Mouse (Mus musculus): ENCODE data around the gene Gm20431. TPM values are rescaled to one million over a fixed set of nuclear protein-coding genes. Genes with fewer than 3 reads are reported as not detected.

Gm20431 gene
- polyA plus RNA-seq, 1 experiment from 2014 or later, result 6.2 TPM

- peaks cover 69% of the 10 kb centered on the region for H3K4me1 ChIP-seq
- H3K27ac ChIP-seq, result peak overlapping the region; percentile 33; the same call in 1 of the 2 replicates
- H3K27me3 ChIP-seq, result no peaks in the 10 kb centered on the region
- H3K36me3 ChIP-seq, result no peaks in the 10 kb centered on the region
- no peak overlapping the region for H3K9ac ChIP-seq
- ATAC-seq (ENCODE audit: low FRiP score, low read depth), result no peak
- no peak overlapping the region for H3K4me3 ChIP-seq
- no peak overlapping the region for H3K4me2 ChIP-seq (replicated peaks)
- no peaks in the 10 kb centered on the region for H3K9me3 ChIP-seq
- WGBS, result 60% methylated on average over 8 of the region's 8 CpGs
These were observed 60.8 kb downstream of the Gm20431 start for GRCm38 (mm10) chr2:167600481-167600995.

- H3K4me3 ChIP-seq, result no peak overlapping the region
- no peak for ATAC-seq (ENCODE audit: low FRiP score, low read depth)
- no peaks in the 10 kb centered on the region for H3K9me3 ChIP-seq
- H3K27ac ChIP-seq, result 0 out of 2 replicates have a peak overlapping the region, but pooled peaks have one; percentile 33
- no peaks in the 10 kb centered on the region for H3K36me3 ChIP-seq
- no peaks in the 10 kb centered on the region for H3K27me3 ChIP-seq
- no peak overlapping the region for H3K9ac ChIP-seq
- 71% methylated on average over 6 of the region's 6 CpGs for WGBS
- no peak overlapping the region for H3K4me2 ChIP-seq (replicated peaks)
- H3K4me1 ChIP-seq, result peaks cover 73% of the 10 kb centered on the region
These were observed 61.4 kb downstream of the Gm20431 start for GRCm38 (mm10) chr2:167599917-167600316.

- peaks cover 76% of the 10 kb centered on the region for H3K4me1 ChIP-seq
- no peaks in the 10 kb centered on the region for H3K9me3 ChIP-seq
- H3K9ac ChIP-seq, result no peak overlapping the region
- H3K4me3 ChIP-seq, result no peak overlapping the region
- H3K4me2 ChIP-seq (replicated peaks), result no peak overlapping the region
- H3K27me3 ChIP-seq, result no peaks in the 10 kb centered on the region
- no peaks in the 10 kb centered on the region for H3K36me3 ChIP-seq
- 47% methylated on average over 5 of the region's 5 CpGs for WGBS
- no peak overlapping the region for H3K27ac ChIP-seq
- ATAC-seq (ENCODE audit: low FRiP score, low read depth), result no peak
These were observed 62.1 kb downstream of the Gm20431 start for GRCm38 (mm10) chr2:167599195-167599594.

GRCm38 (mm10) chr2:167597492-167598186, 63.7 kb downstream of the Gm20431 start:
- H3K4me3 ChIP-seq, result peak overlapping the region; percentile 29
- peak overlapping the region; percentile 61 for H3K4me2 ChIP-seq (replicated peaks)
- peaks cover 83% of the 10 kb centered on the region for H3K4me1 ChIP-seq
- H3K27me3 ChIP-seq, result no peaks in the 10 kb centered on the region
- H3K36me3 ChIP-seq, result no peaks in the 10 kb centered on the region
- peak; percentile 89 for ATAC-seq (ENCODE audit: low FRiP score, low read depth)
- 10% methylated on average over 40 of the region's 40 CpGs for WGBS
- H3K9ac ChIP-seq, result peak overlapping the region; percentile 57
- H3K27ac ChIP-seq, result peak overlapping the region; percentile 95
- no peaks in the 10 kb centered on the region for H3K9me3 ChIP-seq

- Histone ChIP-seq H3K4me2 (replicated peaks) (peak overlapping the region; percentile 61), H3K36me3 (no peaks in the 10 kb centered on the region), H3K9me3 (no peaks in the 10 kb centered on the region), H3K9ac (peak overlapping the region; percentile 57), H3K27me3 (no peaks in the 10 kb centered on the region), H3K4me1 (peaks cover 79% of the 10 kb centered on the region), H3K4me3 (peak overlapping the region; percentile 29), H3K27ac (peak overlapping the region; percentile 95)
- WGBS, result 11% methylated on average over 27 of the region's 27 CpGs
- peak; percentile 57 for ATAC-seq (ENCODE audit: low FRiP score, low read depth)
These were observed 64.4 kb downstream of the Gm20431 start for GRCm38 (mm10) chr2:167596726-167597491.

GRCm38 (mm10) chr2:167596262-167596661, 65.0 kb downstream of the Gm20431 start:
- no peak overlapping the region for H3K4me3 ChIP-seq
- no peak for ATAC-seq (ENCODE audit: low FRiP score, low read depth)

DNA sequence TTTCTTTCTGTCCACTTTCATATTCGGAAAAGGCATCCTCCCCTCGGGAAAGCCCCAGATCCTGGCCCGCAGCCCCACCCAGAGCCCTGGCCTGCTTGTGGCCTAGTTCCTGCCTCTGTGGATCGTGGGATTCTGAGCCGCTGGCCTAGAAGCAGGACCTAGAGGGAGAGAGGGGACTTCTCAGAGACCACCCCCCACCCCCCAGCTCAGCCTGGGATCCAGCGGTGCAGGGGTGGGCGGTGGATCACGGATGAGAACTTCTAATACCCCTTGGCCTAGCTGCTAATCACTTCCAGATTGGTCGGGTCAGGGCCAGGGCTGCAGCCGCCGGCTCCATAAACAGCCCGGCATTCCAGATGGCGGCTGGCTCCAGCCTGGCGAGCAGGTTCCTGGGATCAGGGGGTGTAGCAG, 65.5 kb downstream of the Gm20431 start:
- Histone ChIP-seq H3K4me2 (replicated peaks) (peak overlapping the region; percentile 33), H3K27me3 (no peaks in the 10 kb centered on the region), H3K9me3 (no peaks in the 10 kb centered on the region), H3K4me1 (peaks cover 80% of the 10 kb centered on the region), H3K9ac (peak overlapping the region; percentile 21; the same call in 1 of the 2 replicates), H3K4me3 (no peak overlapping the region), H3K36me3 (no peaks in the 10 kb centered on the region), H3K27ac (peak overlapping the region; percentile 95)
- WGBS, result 4% methylated on average over 14 of the region's 14 CpGs
- peak; percentile 25 for ATAC-seq (ENCODE audit: low FRiP score, low read depth)

More at GRCm38 (mm10) chr2:167596262-167596661, 65.0 kb downstream of the Gm20431 start:
- Histone ChIP-seq H3K36me3 (no peaks in the 10 kb centered on the region), H3K4me2 (replicated peaks) (peak overlapping the region; percentile 33), H3K4me1 (peaks cover 84% of the 10 kb centered on the region), H3K27ac (peak overlapping the region; percentile 95), H3K9ac (no peak overlapping the region), H3K9me3 (no peaks in the 10 kb centered on the region), H3K27me3 (no peaks in the 10 kb centered on the region)
- WGBS, result 6% methylated on average over 3 of the region's 4 CpGs

GRCm38 (mm10) chr2:167594444-167594934, 66.8 kb downstream of the Gm20431 start:
- Histone ChIP-seq H3K9ac (no peak overlapping the region), H3K27me3 (no peaks in the 10 kb centered on the region), H3K4me2 (replicated peaks) (peak overlapping the region; percentile 41), H3K27ac (peak overlapping the region; percentile 95), H3K4me1 (peaks cover 75% of the 10 kb centered on the region), H3K4me3 (no peak overlapping the region), H3K36me3 (no peaks in the 10 kb centered on the region), H3K9me3 (no peaks in the 10 kb centered on the region)
- no peak for ATAC-seq (ENCODE audit: low FRiP score, low read depth)
- WGBS, result 10% methylated on average over 10 of the region's 10 CpGs

DNA sequence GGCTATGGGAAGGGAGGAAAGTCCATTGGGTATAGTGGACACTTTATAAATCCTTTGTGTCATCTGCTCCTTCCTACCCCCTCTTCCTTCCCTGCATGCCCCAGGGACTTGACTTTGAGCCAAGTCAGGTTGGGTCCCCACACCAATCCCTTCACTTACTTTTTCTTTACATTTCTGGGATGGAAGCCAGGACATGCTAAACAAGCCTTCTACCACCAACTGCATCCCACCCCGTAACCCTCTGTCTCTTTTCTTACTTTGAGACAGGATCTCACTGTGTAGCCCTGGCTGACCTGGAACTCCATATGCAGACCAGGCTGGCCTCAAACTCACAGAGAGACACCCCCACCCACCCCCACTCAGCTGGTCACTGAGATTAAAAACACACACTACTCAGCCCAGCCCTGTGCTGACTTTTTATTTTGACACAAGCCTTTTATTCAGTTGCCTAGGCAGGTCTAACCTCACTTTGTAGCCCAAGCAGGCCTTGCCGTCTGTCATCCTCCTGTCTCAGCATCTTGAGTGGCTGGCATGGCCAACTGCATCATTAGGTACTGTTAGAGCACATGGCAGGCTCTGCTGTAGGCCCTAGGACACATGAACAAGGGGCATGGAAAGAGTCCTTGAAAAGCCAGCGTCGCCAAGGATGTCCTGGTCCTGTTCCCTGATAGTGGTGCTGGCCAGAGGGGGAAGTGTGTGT, 67.6 kb downstream of the Gm20431 start:
- H3K4me1 ChIP-seq, result peaks cover 75% of the 10 kb centered on the region
- no peak overlapping the region for H3K4me3 ChIP-seq
- no peak overlapping the region for H3K9ac ChIP-seq
- ATAC-seq (ENCODE audit: low FRiP score, low read depth), result no peak
- no peak overlapping the region for H3K4me2 ChIP-seq (replicated peaks)
- H3K27ac ChIP-seq, result peak overlapping the region; percentile 95
- 64% methylated on average over 4 of the region's 4 CpGs for WGBS
- H3K27me3 ChIP-seq, result no peaks in the 10 kb centered on the region
- no peaks in the 10 kb centered on the region for H3K9me3 ChIP-seq
- H3K36me3 ChIP-seq, result no peaks in the 10 kb centered on the region

GRCm38 (mm10) chr2:167588774-167589577, 72.3 kb downstream of the Gm20431 start:
- H3K27me3 ChIP-seq, result no peaks in the 10 kb centered on the region
- WGBS, result 18% methylated on average over 21 of the region's 21 CpGs
- no peak for ATAC-seq (ENCODE audit: low FRiP score, low read depth)
- peaks cover 55% of the 10 kb centered on the region for H3K4me1 ChIP-seq
- H3K36me3 ChIP-seq, result no peaks in the 10 kb centered on the region
- no peaks in the 10 kb centered on the region for H3K9me3 ChIP-seq
- H3K27ac ChIP-seq, result peak overlapping the region; percentile 35; the same call in 1 of the 2 replicates
- H3K4me2 ChIP-seq (replicated peaks), result peak overlapping the region; percentile 17; the same call in 1 of the 2 replicates
- H3K4me3 ChIP-seq, result no peak overlapping the region
- peak overlapping the region; percentile 14 for H3K9ac ChIP-seq

GRCm38 (mm10) chr2:167586976-167587375, 74.3 kb downstream of the Gm20431 start:
- Histone ChIP-seq H3K4me2 (replicated peaks) (no peak overlapping the region), H3K4me1 (peaks cover 64% of the 10 kb centered on the region), H3K9me3 (no peaks in the 10 kb centered on the region), H3K9ac (no peak overlapping the region), H3K27ac (no peak overlapping the region), H3K4me3 (no peak overlapping the region), H3K27me3 (no peaks in the 10 kb centered on the region), H3K36me3 (no peaks in the 10 kb centered on the region)
- no peak for ATAC-seq (ENCODE audit: low FRiP score, low read depth)
- WGBS, result 20% methylated on average over 9 of the region's 9 CpGs

Measured in limb, embryonic 13.5 days (tissue).